Mouse (Mus musculus): ENCODE measurements at regions not wholly inside any gene's neighbourhood (a gene's known extent, or its start where the extent isn't known, plus 50 kb on each side); places are given as distances from the start of the nearest gene placed in this dataset.

- Histone ChIP-seq H3K27me3 (replicated peaks) (peaks cover 5% of the 10 kb centered on the region), H3K36me3 (replicated peaks; ENCODE audit: low read length) (no peaks in the 10 kb centered on the region), H3K9me3 (no peaks in the 10 kb centered on the region), H3K4me1 (no peaks in the 10 kb centered on the region), H3K4me3 (replicated peaks) (no peak overlapping the region)
- TF ChIP-seq FLI1 (IDR thresholded peaks at IDR 0.05; ENCODE audit: low read length): no peak
- TF ChIP-seq GATA1 (IDR thresholded peaks at IDR 0.05; ENCODE audit: borderline replicate concordance, low read length): no peak
Observed at GRCm38 (mm10) chr10:120571340-120571739, 95.1 kb upstream of the Hmga2 start.

- Histone ChIP-seq H3K9me3 (no peaks in the 10 kb centered on the region), H3K4me3 (replicated peaks) (no peak overlapping the region), H3K27me3 (replicated peaks) (peaks cover 6% of the 10 kb centered on the region), H3K4me1 (no peaks in the 10 kb centered on the region), H3K36me3 (replicated peaks; ENCODE audit: low read length) (no peaks in the 10 kb centered on the region)
- TF ChIP-seq FLI1 (IDR thresholded peaks at IDR 0.05; ENCODE audit: low read length) (no peak), GATA1 (IDR thresholded peaks at IDR 0.05; ENCODE audit: borderline replicate concordance, low read length) (no peak)
Observed at GRCm38 (mm10) chr10:120565992-120566391, 89.7 kb upstream of the Hmga2 start.

GRCm38 (mm10) chr10:120564859-120565258 lies 88.6 kb upstream of the Hmga2 start:
- Histone ChIP-seq H3K36me3 (replicated peaks; ENCODE audit: low read length) (no peaks in the 10 kb centered on the region), H3K27me3 (replicated peaks) (peaks cover 6% of the 10 kb centered on the region), H3K4me3 (replicated peaks) (no peak overlapping the region), H3K9me3 (peaks cover 10% of the 10 kb centered on the region), H3K4me1 (no peaks in the 10 kb centered on the region)
- TF ChIP-seq FLI1 (IDR thresholded peaks at IDR 0.05; ENCODE audit: low read length): no peak
- TF ChIP-seq GATA1 (IDR thresholded peaks at IDR 0.05; ENCODE audit: borderline replicate concordance, low read length): no peak

GRCm38 (mm10) chr10:120563926-120564325 lies 87.7 kb upstream of the Hmga2 start:
- Histone ChIP-seq H3K4me1 (no peaks in the 10 kb centered on the region), H3K36me3 (replicated peaks; ENCODE audit: low read length) (no peaks in the 10 kb centered on the region), H3K4me3 (replicated peaks) (no peak overlapping the region), H3K27me3 (replicated peaks) (peaks cover 6% of the 10 kb centered on the region), H3K9me3 (peaks cover 19% of the 10 kb centered on the region)
- TF ChIP-seq FLI1 (IDR thresholded peaks at IDR 0.05; ENCODE audit: low read length) (no peak), GATA1 (IDR thresholded peaks at IDR 0.05; ENCODE audit: borderline replicate concordance, low read length) (no peak)

GRCm38 (mm10) chr10:120561821-120562220 lies 85.6 kb upstream of the Hmga2 start:
- no peak for TF ChIP-seq GATA1 (IDR thresholded peaks at IDR 0.05; ENCODE audit: borderline replicate concordance, low read length)
- no peak for TF ChIP-seq FLI1 (IDR thresholded peaks at IDR 0.05; ENCODE audit: low read length)
- Histone ChIP-seq H3K9me3 (peaks cover 21% of the 10 kb centered on the region), H3K27me3 (replicated peaks) (peaks cover 8% of the 10 kb centered on the region), H3K4me1 (0 out of 2 replicates have a peak, but pooled peaks cover 3% of the 10 kb centered on the region), H3K36me3 (replicated peaks; ENCODE audit: low read length) (no peaks in the 10 kb centered on the region), H3K4me3 (replicated peaks) (no peak overlapping the region)

GRCm38 (mm10) chr10:120557850-120558447 lies 81.7 kb upstream of the Hmga2 start:
- peaks cover 21% of the 10 kb centered on the region for H3K9me3 ChIP-seq
- no peak overlapping the region for H3K4me3 ChIP-seq (replicated peaks)
- TF ChIP-seq GATA1 (IDR thresholded peaks at IDR 0.05; ENCODE audit: borderline replicate concordance, low read length): no peak
- H3K27me3 ChIP-seq (replicated peaks): peaks cover 19% of the 10 kb centered on the region
- peaks cover 10% of the 10 kb centered on the region for H3K4me1 ChIP-seq
- no peaks in the 10 kb centered on the region for H3K36me3 ChIP-seq (replicated peaks; ENCODE audit: low read length)

GRCm38 (mm10) chr10:120556116-120556515 lies 79.8 kb upstream of the Hmga2 start:
- TF ChIP-seq GATA1 (IDR thresholded peaks at IDR 0.05; ENCODE audit: borderline replicate concordance, low read length) (no peak), FLI1 (IDR thresholded peaks at IDR 0.05; ENCODE audit: low read length) (no peak)
- H3K4me3 ChIP-seq (replicated peaks): no peak overlapping the region
- no peaks in the 10 kb centered on the region for H3K36me3 ChIP-seq (replicated peaks; ENCODE audit: low read length)
- H3K27me3 ChIP-seq (replicated peaks): peaks cover 35% of the 10 kb centered on the region
- H3K9me3 ChIP-seq: peaks cover 22% of the 10 kb centered on the region
- H3K4me1 ChIP-seq: peaks cover 19% of the 10 kb centered on the region

GRCm38 (mm10) chr10:120553097-120553453 lies 76.8 kb upstream of the Hmga2 start:
- peaks cover 17% of the 10 kb centered on the region for H3K4me1 ChIP-seq
- peaks cover 38% of the 10 kb centered on the region for H3K27me3 ChIP-seq (replicated peaks)
- TF ChIP-seq GATA1 (IDR thresholded peaks at IDR 0.05; ENCODE audit: borderline replicate concordance, low read length) (no peak), FLI1 (IDR thresholded peaks at IDR 0.05; ENCODE audit: low read length) (no peak)
- 0 out of 2 replicates have a peak, but pooled peaks cover 2% of the 10 kb centered on the region for H3K9me3 ChIP-seq
- H3K36me3 ChIP-seq (replicated peaks; ENCODE audit: low read length): no peaks in the 10 kb centered on the region
- H3K4me3 ChIP-seq (replicated peaks): peak overlapping the region; percentile 94

- Histone ChIP-seq H3K4me1 (peaks cover 15% of the 10 kb centered on the region), H3K4me3 (replicated peaks) (peak overlapping the region; percentile 94), H3K27me3 (replicated peaks) (peaks cover 38% of the 10 kb centered on the region), H3K36me3 (replicated peaks; ENCODE audit: low read length) (no peaks in the 10 kb centered on the region), H3K9me3 (0 out of 2 replicates have a peak, but pooled peaks cover 2% of the 10 kb centered on the region)
- TF ChIP-seq GATA1 (IDR thresholded peaks at IDR 0.05; ENCODE audit: borderline replicate concordance, low read length): no peak
- no peak for TF ChIP-seq FLI1 (IDR thresholded peaks at IDR 0.05; ENCODE audit: low read length)
Observed at GRCm38 (mm10) chr10:120552341-120553096, 76.2 kb upstream of the Hmga2 start.

GRCm38 (mm10) chr10:120551851-120552281 lies 75.6 kb upstream of the Hmga2 start:
- 0 out of 2 replicates have a peak, but pooled peaks cover 2% of the 10 kb centered on the region for H3K9me3 ChIP-seq
- TF ChIP-seq GATA1 (IDR thresholded peaks at IDR 0.05; ENCODE audit: borderline replicate concordance, low read length) (no peak), FLI1 (IDR thresholded peaks at IDR 0.05; ENCODE audit: low read length) (no peak)
- H3K36me3 ChIP-seq (replicated peaks; ENCODE audit: low read length): no peaks in the 10 kb centered on the region
- H3K4me1 ChIP-seq: peaks cover 15% of the 10 kb centered on the region
- no peak overlapping the region for H3K4me3 ChIP-seq (replicated peaks)
- H3K27me3 ChIP-seq (replicated peaks): peaks cover 38% of the 10 kb centered on the region

Data from megakaryocyte, embryonic 14.5 days (primary cell).